8 mouse cellular contexts compared by ENCODE assay signal in genomic region chr1:146498780-146499114, GRCm38 (mm10). TPM values are rescaled to one million over a fixed set of nuclear protein-coding genes. Genes with fewer than 3 reads are reported as not detected.
DNase-seq lines count a peak whose midpoint lies in the region; ATAC-seq lines count a peak whose summit lies in the region.

No protein-coding gene starts in this region.

- no peak overlapping the region for H3K9ac ChIP-seq in heart, embryonic 15.5 days
- no peak overlapping the region for H3K9ac ChIP-seq in embryonic facial prominence, embryonic 15.5 days
- no peak overlapping the region for H3K9ac ChIP-seq in kidney, embryonic 16.5 days (replicated peaks; ENCODE audit: low read length)
- H3K9ac ChIP-seq in midbrain, embryonic 16.5 days (ENCODE audit: low read depth, low read length) = peak overlapping the region; percentile 81; the same call in 1 of the 2 replicates

- ATAC-seq in heart, embryonic 15.5 days (replicated peaks; ENCODE audit: insufficient number of reproducible peaks, insufficient read depth, low FRiP score, low read depth) = no peak
- no peak for ATAC-seq in embryonic facial prominence, embryonic 15.5 days (ENCODE audit: insufficient number of reproducible peaks, low FRiP score, low TSS enrichment, low read depth)
- peak; percentile 49; the same call in 1 of the 2 replicates for ATAC-seq in kidney, embryonic 16.5 days (ENCODE audit: low FRiP score, low TSS enrichment)
- no peak for ATAC-seq in midbrain, embryonic 16.5 days
- ATAC-seq in cerebellum, adult (ENCODE audit: insufficient number of reproducible peaks, low FRiP score, low TSS enrichment) = no peak

- H3K9me3 ChIP-seq in heart, embryonic 15.5 days (replicated peaks) = no peaks in the 10 kb centered on the region
- H3K9me3 ChIP-seq in embryonic facial prominence, embryonic 15.5 days (replicated peaks) = no peaks in the 10 kb centered on the region
- H3K9me3 ChIP-seq in kidney, embryonic 16.5 days (ENCODE audit: low read length) = no peaks in the 10 kb centered on the region
- no peaks in the 10 kb centered on the region for H3K9me3 ChIP-seq in midbrain, embryonic 16.5 days (replicated peaks; ENCODE audit: control insufficient read depth, low read length, poor library complexity, severe bottlenecking)

- H3K4me1 ChIP-seq in heart, embryonic 15.5 days (replicated peaks) = peaks cover 9% of the 10 kb centered on the region
- peaks cover 14% of the 10 kb centered on the region for H3K4me1 ChIP-seq in embryonic facial prominence, embryonic 15.5 days
- H3K4me1 ChIP-seq in kidney, embryonic 16.5 days (ENCODE audit: insufficient read depth, low read length) = 0 out of 2 replicates have a peak, but pooled peaks cover 7% of the 10 kb centered on the region
- H3K4me1 ChIP-seq in midbrain, embryonic 16.5 days (ENCODE audit: control insufficient read depth, insufficient read depth, low read length) = peaks cover 4% of the 10 kb centered on the region; the same call in 1 of the 2 replicates

- peaks cover 39% of the 10 kb centered on the region for H3K27me3 ChIP-seq in heart, embryonic 15.5 days
- H3K27me3 ChIP-seq in embryonic facial prominence, embryonic 15.5 days = peaks cover 35% of the 10 kb centered on the region
- peaks cover 33% of the 10 kb centered on the region for H3K27me3 ChIP-seq in kidney, embryonic 16.5 days (ENCODE audit: insufficient read depth, low read length)
- no peaks in the 10 kb centered on the region for H3K27me3 ChIP-seq in midbrain, embryonic 16.5 days (ENCODE audit: control insufficient read depth, insufficient read depth, low read depth, low read length)

- DNase-seq in heart, postnatal 25 days (ENCODE audit: low spot score) = no peak
- DNase-seq in adrenal gland, postnatal 10 days = no peak
- DNase-seq in adrenal gland, postnatal 25 days = no peak

- H3K4me3 ChIP-seq in heart, embryonic 15.5 days = peak overlapping the region; percentile 53
- peak overlapping the region; percentile 44 for H3K4me3 ChIP-seq in embryonic facial prominence, embryonic 15.5 days (replicated peaks)
- H3K4me3 ChIP-seq in kidney, embryonic 16.5 days (ENCODE audit: low read length) = peak overlapping the region; percentile 46
- H3K4me3 ChIP-seq in midbrain, embryonic 16.5 days (ENCODE audit: low read depth, low read length) = peak overlapping the region; percentile 70

- peak overlapping the region; percentile 95 for H3K4me2 ChIP-seq in heart, embryonic 15.5 days
- H3K4me2 ChIP-seq in embryonic facial prominence, embryonic 15.5 days (replicated peaks) = peak overlapping the region; percentile 80
- peak overlapping the region; percentile 57 for H3K4me2 ChIP-seq in kidney, embryonic 16.5 days (replicated peaks; ENCODE audit: low read depth, low read length)
- peak overlapping the region; percentile 81 for H3K4me2 ChIP-seq in midbrain, embryonic 16.5 days (ENCODE audit: low read length)

- no peaks in the 10 kb centered on the region for H3K36me3 ChIP-seq in heart, embryonic 15.5 days
- H3K36me3 ChIP-seq in embryonic facial prominence, embryonic 15.5 days = no peaks in the 10 kb centered on the region
- H3K36me3 ChIP-seq in kidney, embryonic 16.5 days (ENCODE audit: insufficient read depth, low read length) = no peaks in the 10 kb centered on the region
- H3K36me3 ChIP-seq in midbrain, embryonic 16.5 days (ENCODE audit: control insufficient read depth, insufficient read depth, low read length) = no peaks in the 10 kb centered on the region

- intact Hi-C loops in heart, postnatal 25 days (cut with DNase I) = no loop called here

- no peak overlapping the region for H3K27ac ChIP-seq in heart, embryonic 15.5 days
- H3K27ac ChIP-seq in embryonic facial prominence, embryonic 15.5 days (replicated peaks) = no peak overlapping the region
- H3K27ac ChIP-seq in kidney, embryonic 16.5 days (ENCODE audit: low read length) = no peak overlapping the region
- H3K27ac ChIP-seq in midbrain, embryonic 16.5 days (ENCODE audit: low read length) = peak overlapping the region; percentile 61

- WGBS in heart, embryonic 15.5 days = 3% methylated on average over 1 of the region's 1 CpGs
- WGBS in embryonic facial prominence, embryonic 15.5 days = 3% methylated on average over 1 of the region's 1 CpGs
- 4% methylated on average over 1 of the region's 1 CpGs for WGBS in kidney, embryonic 16.5 days
- 11% methylated on average over 1 of the region's 1 CpGs for WGBS in midbrain, embryonic 16.5 days

RNA-seq across cellular contexts. Expression of gene Brinp3, which starts 4.2 kb away (rescaled TPM):
- polyA plus RNA-seq in heart, embryonic 15.5 days (2015; fragmentation: Nextera tagmentation; extraction: Ambion mirVana) = 0.18 and 0.60 TPM in 2 replicates
- not detected for total RNA-seq in heart, postnatal 25 days (2021)
- polyA plus RNA-seq in embryonic facial prominence, embryonic 15.5 days (2015; fragmentation: Nextera tagmentation; extraction: Ambion mirVana) = 0.63 and 1.7 TPM in 2 replicates
- polyA plus RNA-seq in kidney, embryonic 16.5 days (2015; fragmentation: Nextera tagmentation; extraction: Ambion mirVana) = 0.10 and 0.26 TPM in 2 replicates
- 31.6 and 39.2 TPM in 2 replicates for polyA plus RNA-seq in midbrain, embryonic 16.5 days (2015; fragmentation: Nextera tagmentation; extraction: Ambion mirVana)
- total RNA-seq in adrenal gland, postnatal 10 days (2021) = under 1 TPM; 0.18 to 0.36 TPM
- not detected in 2 replicates for total RNA-seq in adrenal gland, postnatal 25 days (2021)

Comparison
In these comparisons a context has a peak if more than half of its experiments do, and no peak if none do; other contexts are left out.
1. RNA of gene Brinp3, which starts 4.2 kb away (polyA plus RNA-seq): 31.6 to 39.2 TPM in midbrain, embryonic 16.5 days; 0.63 to 1.7 TPM in embryonic facial prominence, embryonic 15.5 days, 0.10 to 0.26 TPM in kidney, embryonic 16.5 days and 0.18 to 0.60 TPM in heart, embryonic 15.5 days; every median in the first group is over 10 times any median in the second.
2. Peak in every context shown above with its lines, with median percentiles within 50 percentile points of each other: H3K4me2 ChIP-seq and H3K4me3 ChIP-seq.